Mouse (Mus musculus) hematopoietic multipotent progenitor cell, adult 10-12 weeks (in vitro differentiated cells): ENCODE data around the gene Gm20877. TPM values are rescaled to one million over a fixed set of nuclear protein-coding genes. Genes with fewer than 3 reads are reported as not detected.

ENCODE experiments used
- polyA plus RNA-seq: library from polyadenylated mRNA; stranded (reverse); fragments of >175 nt; gene quantifications from 2 replicates; pipeline ENCODE4 v1.2.3, GENCODE M21; 2012; ENCODE audit warnings: low replicate concordance

Gene Gm20877
- polyA plus RNA-seq: not detected in 2 replicates

DNA sequence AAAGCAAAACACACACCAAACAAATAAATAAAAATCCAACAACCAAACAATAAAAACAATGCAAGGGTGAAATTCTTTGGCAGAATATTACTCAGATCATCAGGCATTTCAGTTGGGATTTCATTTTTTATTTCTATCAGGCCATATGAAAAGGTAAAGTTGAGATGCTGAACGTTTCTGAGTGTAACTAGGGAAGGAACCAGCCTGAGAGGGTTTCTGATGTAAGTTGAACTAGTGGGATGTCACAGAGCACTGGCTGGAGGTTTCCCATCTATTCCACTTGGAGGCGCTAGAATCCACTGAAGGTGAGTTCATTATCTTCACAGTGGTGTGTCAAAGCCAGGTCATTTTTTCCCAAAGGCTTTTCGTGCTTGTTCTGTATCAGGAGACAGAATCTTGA, at the start of gene Gm20877:
Gene Gm20877, plus strand, starts transcription at position 301 of the 400 bp plus-strand sequence.

